Mouse (Mus musculus): ENCODE measurements at regions not wholly inside any gene's neighbourhood (a gene's known extent, or its start where the extent isn't known, plus 50 kb on each side); places are given as distances from the start of the nearest gene placed in this dataset.

DNA sequence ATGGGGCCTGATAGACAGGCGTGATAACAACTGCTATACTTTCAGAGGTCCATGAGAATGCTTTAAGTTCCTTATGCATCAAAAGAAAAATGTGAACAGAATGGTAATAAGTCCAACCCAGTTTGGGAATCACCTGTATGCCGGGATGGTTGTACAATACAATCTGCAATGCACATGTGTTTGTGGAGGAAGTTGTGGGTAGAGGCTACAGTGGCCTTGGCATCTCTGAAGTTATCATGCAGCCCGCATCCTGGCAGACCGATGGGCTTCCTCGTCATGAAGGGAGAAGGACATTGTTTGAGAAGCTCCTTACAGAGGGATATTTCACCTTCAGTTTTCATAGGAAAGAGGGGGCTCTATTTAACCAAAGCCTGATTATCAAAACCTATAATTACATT lies 281.3 kb upstream of the Sall1 start:
- Histone ChIP-seq H3K4me1 (replicated peaks; ENCODE audit: control insufficient read depth in 2 of 2, insufficient read depth in 2 of 2, low read length in 1 of 2) (no peaks in the 10 kb centered on the region), H3K9me3 (ENCODE audit: control insufficient read depth, low read length) (no peaks in the 10 kb centered on the region), H3K27me3 (ENCODE audit: control insufficient read depth, insufficient read depth, low read length) (no peaks in the 10 kb centered on the region), H3K36me3 (replicated peaks; ENCODE audit: control insufficient read depth, insufficient read depth, low read depth) (no peaks in the 10 kb centered on the region), H3K4me3 (ENCODE audit: insufficient read depth in 1 of 2, low read depth in 2 of 2, low read length in 2 of 2) (no peak overlapping the region), H3K9ac (replicated peaks) (no peak overlapping the region), H3K4me2 (ENCODE audit: low read depth) (no peak overlapping the region), H3K27ac (no peak overlapping the region)
- 29% methylated on average over 5 of the region's 5 CpGs for WGBS (ENCODE audit: insufficient replicate concordance)
- ATAC-seq (ENCODE audit: insufficient read depth), result no peak
- no peak for DNase-seq (ENCODE audit: low read depth in 3 of 3, low spot score in 3 of 3)
- TF ChIP-seq CTCF (IDR thresholded peaks at IDR 0.05; ENCODE audit: low read depth) (no peak), EP300 (IDR thresholded peaks at IDR 0.05; ENCODE audit: low read depth) (no peak)

DNA sequence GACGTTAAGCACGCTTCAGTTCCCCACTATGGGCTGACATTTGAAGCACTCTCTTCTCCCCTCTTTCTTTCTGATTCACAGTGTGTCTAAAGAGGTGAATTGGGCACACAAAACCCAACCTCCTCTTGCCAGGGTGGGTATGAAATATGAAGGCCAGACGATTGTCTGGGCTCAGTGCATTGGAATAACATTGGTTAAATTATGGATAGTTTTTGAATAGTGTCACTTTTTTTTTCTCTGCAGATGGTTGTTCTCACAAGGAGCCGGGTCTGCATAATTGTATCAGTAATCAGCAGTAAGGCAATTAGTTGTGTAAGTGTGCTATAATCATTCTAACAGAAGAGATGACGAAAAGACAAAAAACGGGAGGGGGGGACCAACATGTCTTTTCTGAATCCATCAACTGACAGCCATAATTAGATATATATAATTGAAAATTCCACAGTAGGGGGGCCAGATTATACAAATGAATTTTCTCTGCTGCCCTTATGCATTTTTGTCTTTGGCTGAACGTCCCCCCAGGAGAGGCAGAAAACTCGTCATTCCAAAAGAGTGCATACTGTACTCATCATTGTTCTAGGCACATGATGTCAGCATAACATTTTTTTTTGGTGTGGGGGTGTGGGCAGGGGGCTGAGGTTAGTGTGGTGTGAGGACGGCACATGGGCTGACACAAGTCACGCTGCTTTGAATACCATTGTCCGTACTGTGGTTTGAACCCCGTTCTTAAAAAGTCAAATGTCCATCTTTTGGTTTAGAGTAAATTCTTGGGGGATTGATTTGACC lies 280.7 kb upstream of the Sall1 start:
- H3K4me1 ChIP-seq (replicated peaks; ENCODE audit: control insufficient read depth in 2 of 2, insufficient read depth in 2 of 2, low read length in 1 of 2), result no peaks in the 10 kb centered on the region
- H3K27me3 ChIP-seq (ENCODE audit: control insufficient read depth, insufficient read depth, low read length), result no peaks in the 10 kb centered on the region
- DNase-seq (ENCODE audit: low read depth in 3 of 3, low spot score in 3 of 3) (no peak), ATAC-seq (ENCODE audit: insufficient read depth) (no peak)
- no peak overlapping the region for H3K9ac ChIP-seq (replicated peaks)
- no peaks in the 10 kb centered on the region for H3K36me3 ChIP-seq (replicated peaks; ENCODE audit: control insufficient read depth, insufficient read depth, low read depth)
- TF ChIP-seq CTCF (IDR thresholded peaks at IDR 0.05; ENCODE audit: low read depth) (no peak), EP300 (IDR thresholded peaks at IDR 0.05; ENCODE audit: low read depth) (no peak)
- H3K9me3 ChIP-seq (ENCODE audit: control insufficient read depth, low read length), result no peaks in the 10 kb centered on the region
- H3K4me3 ChIP-seq (ENCODE audit: insufficient read depth in 1 of 2, low read depth in 2 of 2, low read length in 2 of 2), result no peak overlapping the region
- no peak overlapping the region for H3K27ac ChIP-seq
- no peak overlapping the region for H3K4me2 ChIP-seq (ENCODE audit: low read depth)
- WGBS (ENCODE audit: insufficient replicate concordance), result 53% methylated on average over 12 of the region's 12 CpGs

DNA sequence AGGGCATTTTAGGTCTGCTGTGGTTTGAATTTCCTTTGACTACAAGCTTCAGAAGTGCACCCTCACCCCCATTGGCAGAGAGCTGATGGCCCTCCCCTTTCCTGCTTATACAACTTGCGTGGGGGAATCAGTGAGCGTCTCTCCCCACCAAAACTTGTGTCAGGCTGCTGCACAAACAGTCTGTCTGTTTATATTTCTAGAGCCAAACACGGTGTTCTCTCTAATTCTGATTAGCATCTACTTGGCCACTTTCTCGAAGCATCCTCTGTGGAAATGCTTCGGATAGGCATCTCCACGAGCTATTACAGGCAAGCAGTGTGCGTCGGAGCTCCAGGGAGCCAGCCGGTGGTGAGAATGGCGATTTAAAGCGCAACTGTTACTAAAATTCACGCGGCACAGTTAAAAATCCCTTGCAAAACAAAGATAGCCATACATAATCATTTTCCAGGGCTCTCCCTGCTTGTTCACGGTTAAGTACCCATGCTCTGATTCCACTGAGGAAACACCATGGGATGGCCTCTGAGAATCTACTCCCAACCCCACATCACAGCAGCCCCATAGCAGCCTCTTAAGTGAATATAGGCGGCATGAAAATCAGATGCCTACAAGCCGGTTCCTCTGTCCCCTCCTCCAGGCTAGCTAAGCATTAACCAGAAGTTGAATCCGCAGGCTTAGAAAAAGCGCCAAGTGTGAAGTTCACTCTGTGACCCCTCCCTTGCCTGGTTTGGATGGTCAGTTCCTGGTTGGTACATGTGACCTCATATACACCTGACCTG lies 273.7 kb upstream of the Sall1 start:
- Histone ChIP-seq H3K4me2 (ENCODE audit: low read depth) (peak overlapping the region; percentile 37), H3K9me3 (ENCODE audit: control insufficient read depth, low read length) (no peaks in the 10 kb centered on the region), H3K36me3 (replicated peaks; ENCODE audit: control insufficient read depth, insufficient read depth, low read depth) (no peaks in the 10 kb centered on the region), H3K4me3 (ENCODE audit: insufficient read depth in 1 of 2, low read depth in 2 of 2, low read length in 2 of 2) (no peak overlapping the region), H3K27me3 (ENCODE audit: control insufficient read depth, insufficient read depth, low read length) (no peaks in the 10 kb centered on the region), H3K9ac (replicated peaks) (no peak overlapping the region), H3K4me1 (replicated peaks; ENCODE audit: control insufficient read depth in 2 of 2, insufficient read depth in 2 of 2, low read length in 1 of 2) (no peaks in the 10 kb centered on the region), H3K27ac (no peak overlapping the region)
- peak; percentile 7 to 35 (median 28) for DNase-seq (ENCODE audit: low read depth in 3 of 3, low spot score in 3 of 3)
- WGBS (ENCODE audit: insufficient replicate concordance), result 31% methylated on average over 18 of the region's 18 CpGs
- ATAC-seq (ENCODE audit: insufficient read depth), result peak; percentile 57; the same call in 1 of the 2 replicates
- TF ChIP-seq CTCF (IDR thresholded peaks at IDR 0.05; ENCODE audit: low read depth) (no peak), EP300 (IDR thresholded peaks at IDR 0.05; ENCODE audit: low read depth) (no peak)

DNA sequence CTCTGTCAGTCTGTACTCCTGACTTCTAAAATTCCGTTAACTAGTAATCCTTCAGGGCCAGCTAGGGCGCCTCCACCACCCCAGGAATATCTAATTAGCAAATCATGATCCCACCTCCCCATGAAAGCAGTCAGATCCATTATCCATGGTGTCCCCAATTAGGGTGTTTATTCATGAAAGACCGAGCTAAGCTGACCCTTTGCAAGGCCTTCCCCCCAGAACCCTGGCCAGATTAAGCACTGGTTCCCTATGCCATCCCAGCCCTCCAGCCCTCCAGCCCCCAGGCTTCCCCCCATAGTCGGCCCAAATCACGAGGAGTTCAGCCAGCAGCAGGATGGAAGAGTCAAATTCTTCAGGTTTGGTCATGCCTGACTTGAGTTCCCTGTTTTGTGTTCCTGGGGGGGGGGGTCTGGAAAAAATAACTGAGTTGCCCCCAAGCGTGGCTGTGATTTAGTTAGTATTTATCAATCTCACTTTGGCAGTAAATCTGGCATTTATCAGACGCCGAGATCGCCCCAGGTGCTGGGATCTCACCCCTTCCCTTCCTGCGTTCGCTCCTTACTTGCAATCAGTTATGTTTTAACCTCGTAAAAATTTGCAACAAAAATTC lies 272.7 kb upstream of the Sall1 start:
- no peak for DNase-seq (ENCODE audit: low read depth in 3 of 3, low spot score in 3 of 3)
- no peak overlapping the region for H3K27ac ChIP-seq
- ATAC-seq (ENCODE audit: insufficient read depth), result no peak
- H3K36me3 ChIP-seq (replicated peaks; ENCODE audit: control insufficient read depth, insufficient read depth, low read depth), result no peaks in the 10 kb centered on the region
- H3K4me1 ChIP-seq (replicated peaks; ENCODE audit: control insufficient read depth in 2 of 2, insufficient read depth in 2 of 2, low read length in 1 of 2), result no peaks in the 10 kb centered on the region
- no peak overlapping the region for H3K9ac ChIP-seq (replicated peaks)
- H3K9me3 ChIP-seq (ENCODE audit: control insufficient read depth, low read length), result no peaks in the 10 kb centered on the region
- no peak for TF ChIP-seq CTCF (IDR thresholded peaks at IDR 0.05; ENCODE audit: low read depth)
- no peak for TF ChIP-seq EP300 (IDR thresholded peaks at IDR 0.05; ENCODE audit: low read depth)
- no peak overlapping the region for H3K4me3 ChIP-seq (ENCODE audit: insufficient read depth in 1 of 2, low read depth in 2 of 2, low read length in 2 of 2)
- H3K27me3 ChIP-seq (ENCODE audit: control insufficient read depth, insufficient read depth, low read length), result no peaks in the 10 kb centered on the region
- whole genome bisulfite sequencing (ENCODE audit: insufficient replicate concordance), result 49% methylated on average over 12 of the region's 12 CpGs
- H3K4me2 ChIP-seq (ENCODE audit: low read depth), result no peak overlapping the region

DNA sequence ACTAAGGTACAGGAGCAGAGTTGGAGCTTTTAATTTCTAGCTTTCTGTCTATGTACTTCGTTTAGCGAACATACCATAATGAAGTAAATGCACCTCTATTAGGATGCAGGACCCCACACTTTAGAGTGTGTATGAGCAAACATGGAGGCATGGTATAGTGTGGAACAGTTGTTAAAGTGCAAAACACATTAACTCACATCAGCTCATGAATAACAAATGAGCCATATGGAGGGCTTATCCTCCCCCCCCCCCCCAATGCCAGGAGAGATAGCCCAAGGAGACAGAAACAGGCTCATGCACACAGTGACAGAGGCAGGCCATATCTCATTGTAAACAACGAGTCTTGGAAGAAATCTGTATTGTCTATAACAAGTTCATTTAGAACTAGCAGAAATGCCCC lies 270.9 kb upstream of the Sall1 start:
- ATAC-seq (ENCODE audit: insufficient read depth) (no peak), DNase-seq (ENCODE audit: low read depth in 3 of 3, low spot score in 3 of 3) (no peak)
- Histone ChIP-seq H3K9me3 (ENCODE audit: control insufficient read depth, low read length) (no peaks in the 10 kb centered on the region), H3K4me3 (ENCODE audit: insufficient read depth in 1 of 2, low read depth in 2 of 2, low read length in 2 of 2) (no peak overlapping the region), H3K36me3 (replicated peaks; ENCODE audit: control insufficient read depth, insufficient read depth, low read depth) (no peaks in the 10 kb centered on the region), H3K4me2 (ENCODE audit: low read depth) (no peak overlapping the region), H3K4me1 (replicated peaks; ENCODE audit: control insufficient read depth in 2 of 2, insufficient read depth in 2 of 2, low read length in 1 of 2) (no peaks in the 10 kb centered on the region), H3K27ac (no peak overlapping the region), H3K9ac (replicated peaks) (no peak overlapping the region), H3K27me3 (ENCODE audit: control insufficient read depth, insufficient read depth, low read length) (no peaks in the 10 kb centered on the region)
- 63% methylated on average over 3 of the region's 3 CpGs for WGBS (ENCODE audit: insufficient replicate concordance)
- TF ChIP-seq CTCF (IDR thresholded peaks at IDR 0.05; ENCODE audit: low read depth) (no peak), EP300 (IDR thresholded peaks at IDR 0.05; ENCODE audit: low read depth) (no peak)
